Mouse (Mus musculus): ENCODE results near the gene Vmn2r94.

Gene Vmn2r94

DNA sequence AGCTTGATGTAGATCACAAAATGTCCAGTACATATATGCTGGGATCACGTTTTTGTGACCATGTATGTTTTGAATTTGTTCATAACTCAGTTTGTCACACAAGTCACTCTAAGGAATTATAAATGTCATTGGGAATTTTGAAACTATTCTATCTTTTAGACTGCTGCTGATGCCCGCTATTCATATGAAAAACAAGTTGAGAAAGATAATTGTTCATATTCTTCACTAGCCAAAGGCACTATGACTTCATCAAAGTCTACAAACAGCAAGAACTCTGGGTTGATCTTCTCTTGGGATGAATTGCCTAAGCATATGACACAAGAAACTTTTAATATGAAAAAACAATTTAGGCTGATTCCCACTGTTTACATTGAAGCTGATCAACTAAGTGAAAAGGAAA is at the start of gene Vmn2r94:
TSS of gene Vmn2r94 (minus strand) at position 101 of the 400 bp plus-strand sequence.
- no peak for DNase-seq (ENCODE audit: low read depth, low spot score)

DNA sequence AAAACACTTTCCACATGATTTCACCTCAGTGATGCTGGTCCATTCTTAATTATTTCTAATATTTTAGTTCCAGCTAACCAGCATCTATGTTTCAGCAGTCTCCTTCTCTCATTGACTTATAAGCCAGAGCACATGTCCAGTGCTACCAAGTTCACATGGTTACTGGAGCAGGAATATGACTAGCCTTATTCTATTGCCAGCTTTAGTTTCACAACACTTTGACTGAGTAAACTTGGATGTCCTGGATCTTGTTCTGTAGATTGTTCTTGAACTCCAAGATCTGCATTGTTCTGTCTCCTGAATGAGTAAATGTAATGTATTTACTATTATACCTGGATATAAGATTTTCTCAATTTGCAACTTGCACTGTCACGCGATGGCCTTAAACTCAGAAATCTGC is 45.5 kb upstream of the Vmn2r94 start:
- no peak for DNase-seq (ENCODE audit: low read depth, low spot score)

DNA sequence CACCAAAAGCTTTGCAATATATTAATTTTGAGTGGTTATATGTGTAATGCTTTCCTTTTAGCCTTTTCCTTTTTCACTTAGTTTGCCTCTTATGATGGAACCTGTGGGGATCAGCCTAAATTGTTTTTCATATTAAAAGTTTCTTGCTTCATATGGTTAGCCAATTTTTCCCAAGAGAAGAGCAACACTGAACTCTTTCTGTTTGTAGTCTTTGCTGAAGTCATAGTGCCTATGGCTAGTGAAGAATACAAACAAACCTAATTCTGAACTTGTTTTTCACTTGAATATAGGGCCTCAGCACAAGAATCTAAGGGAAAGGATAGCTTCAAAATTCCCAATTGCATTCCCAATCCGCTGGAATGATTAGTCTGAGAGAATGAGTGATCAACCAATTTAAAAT is 20.2 kb upstream of the Vmn2r94 start, which contains the start of gene Vmn2r93:
TSS of gene Vmn2r93 (plus strand) at position 301 of the 400 bp plus-strand sequence.
- no peak for DNase-seq (ENCODE audit: low read depth, low spot score)

DNA sequence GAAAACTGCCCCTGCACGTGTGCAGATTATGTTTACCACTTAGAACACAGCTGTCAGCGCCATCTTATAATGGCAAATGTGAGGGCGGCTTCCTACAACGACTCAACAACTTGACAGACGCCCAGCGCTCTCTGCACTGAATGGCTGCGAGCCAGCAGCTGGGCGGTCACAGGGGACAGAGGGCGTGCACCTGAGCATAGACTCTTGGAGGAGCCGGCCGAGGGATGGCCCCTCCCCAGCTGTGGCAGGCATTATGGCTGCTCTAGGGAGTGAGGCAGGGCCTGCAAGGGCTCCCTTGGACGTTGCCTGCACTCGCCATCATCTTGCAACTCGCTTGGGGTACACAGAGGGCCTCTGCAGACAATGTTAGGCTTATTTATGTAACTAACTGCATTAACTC is 40.6 kb downstream of the Vmn2r94 start:
- no peak for DNase-seq (ENCODE audit: low read depth, low spot score)

DNA sequence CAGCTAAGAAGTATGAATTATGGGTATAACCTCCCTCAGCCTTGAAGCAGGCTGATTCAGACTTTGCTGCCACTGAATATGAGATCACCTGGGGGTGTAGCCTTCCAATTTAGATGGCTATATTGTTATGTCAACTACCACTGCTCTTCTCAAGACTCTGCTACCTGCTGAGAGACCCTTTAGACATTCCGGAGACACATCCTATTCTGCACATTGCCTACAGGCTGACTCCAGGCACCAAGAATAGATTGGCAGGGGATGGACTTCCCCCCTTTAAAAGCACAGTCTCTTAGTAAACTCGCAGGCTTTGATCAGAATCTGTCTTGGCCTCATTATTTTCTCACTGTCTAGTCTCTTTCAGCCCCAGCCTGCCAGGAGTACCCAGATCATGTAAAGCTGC is 45.6 kb downstream of the Vmn2r94 start:
- no peak for DNase-seq (ENCODE audit: low read depth, low spot score)

DNA sequence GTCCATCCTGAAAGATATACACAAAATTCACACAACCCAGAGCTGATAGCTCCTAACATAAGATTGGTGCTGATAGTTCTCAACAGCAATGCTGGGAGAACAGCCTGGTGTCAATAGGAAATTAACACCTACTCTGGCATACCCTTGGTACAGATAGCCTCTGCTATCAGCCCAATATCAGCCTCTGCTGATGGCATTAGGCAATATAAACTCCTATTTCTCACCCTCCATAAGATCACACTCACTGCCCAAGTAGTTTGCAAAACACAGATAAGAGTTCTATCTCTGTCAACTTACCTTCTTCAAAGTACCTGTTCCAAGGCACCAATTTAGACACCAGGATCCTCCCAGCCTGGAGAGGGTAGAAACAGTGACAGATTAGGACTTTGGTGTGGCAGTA is 56.3 kb downstream of the Vmn2r94 start:
- no peak for DNase-seq (ENCODE audit: low read depth, low spot score)
